Mouse (Mus musculus) liver, postnatal 0 days (tissue): ENCODE data around the gene Cic. TPM values are rescaled to one million over a fixed set of nuclear protein-coding genes. Genes with fewer than 3 reads are reported as not detected.

Experiments
- ATAC-seq: fragments of 200-750 bp; cut with Nextera tagmentation; 2 replicates; pipeline ENCODE4 v1.8.0; 2017; ENCODE audit warnings: mild to moderate bottlenecking, moderate library complexity
- DNase-seq: peaks from one replicate; pipeline ENCODE4 v3.0.0-alpha.2; 2016
- H3K27ac ChIP-seq: fragments of 300-500 bp; sonication (generic); 2 replicates; pipeline ENCODE4 v1.5.1; 2014; ENCODE audit warnings: antibody characterized with exemption, moderate library complexity, mild to moderate bottlenecking, low read depth
- H3K27me3 ChIP-seq: fragments of 300-500 bp; sonication (generic); 2 replicates; pipeline ENCODE4 v1.6.1; 2014; ENCODE audit warnings: low read length, control low read depth, mixed read lengths; ENCODE audit not compliant: insufficient read depth
- H3K36me3 ChIP-seq: fragments of 300-500 bp; sonication (generic); replicated peaks from 2 replicates; pipeline ENCODE4 v1.6.1; 2014; ENCODE audit warnings: mild to moderate bottlenecking, control low read depth, low read length, moderate library complexity, mixed read lengths; ENCODE audit not compliant: insufficient read depth
- H3K4me1 ChIP-seq: fragments of 300-500 bp; sonication (generic); 2 replicates; pipeline ENCODE4 v1.6.1; 2014; ENCODE audit warnings: antibody characterized with exemption, mild to moderate bottlenecking, control low read depth; ENCODE audit not compliant: insufficient read depth
- H3K4me2 ChIP-seq: fragments of 300-500 bp; sonication (generic); 2 replicates; pipeline ENCODE4 v1.6.1; 2014; ENCODE audit warnings: low read depth, mild to moderate bottlenecking, low read length, moderate library complexity, mixed read lengths
- H3K4me3 ChIP-seq: fragments of 300-500 bp; sonication (generic); 2 replicates; pipeline ENCODE4 v1.5.1; 2014; ENCODE audit warnings: low read depth, low read length
- H3K9ac ChIP-seq: fragments of 300-500 bp; sonication (generic); replicated peaks from 2 replicates; pipeline ENCODE4 v1.6.1; 2014; ENCODE audit warnings: mild to moderate bottlenecking, moderate library complexity
- H3K9me3 ChIP-seq: fragments of 300-500 bp; sonication (generic); 2 replicates; pipeline ENCODE4 v1.6.1; 2016; ENCODE audit warnings: mild to moderate bottlenecking, control low read depth, low read length, mixed read lengths
- CTCF ChIP-seq: sonication (generic); IDR thresholded peaks from 2 replicates; pipeline ENCODE4 v1.5.1; 2016; ENCODE audit warnings: antibody characterized with exemption, low read depth
- EP300 ChIP-seq: IDR thresholded peaks from 2 replicates; pipeline ENCODE4 v1.6.1; 2016; ENCODE audit warnings: antibody characterized with exemption, low read depth, mild to moderate bottlenecking
- WGBS: fragments of 180-500 bp; shearing (Covaris S2); extraction: QIAGEN DNeasy Blood & Tissue Kit; methylation state at CpG from one replicate; pipeline ENCODE4 v1.1.7; 2014; ENCODE audit not compliant: insufficient replicate concordance; 5-methylcytosine and 5-hydroxymethylcytosine counted together
- polyA plus RNA-seq: library from polyadenylated mRNA; unstranded; fragments of >200 nt; fragmentation: Nextera tagmentation; extraction: Ambion mirVana; gene quantifications from 2 replicates; pipeline ENCODE4 v1.2.1, GENCODE M21; 2015

Cic gene
- polyA plus RNA-seq, 1 experiment from 2014 or later, result 8.9 TPM

GRCm38 (mm10) chr7:25271651-25272444 is 4.3 kb downstream of the Cic start:
- Histone ChIP-seq H3K4me3 (no peak overlapping the region), H3K27ac (no peak overlapping the region), H3K9me3 (no peaks in the 10 kb centered on the region), H3K4me2 (no peak overlapping the region), H3K4me1 (peaks cover 48% of the 10 kb centered on the region), H3K9ac (no peak overlapping the region), H3K36me3 (peaks cover 20% of the 10 kb centered on the region), H3K27me3 (no peaks in the 10 kb centered on the region)
- no peak for ATAC-seq
- DNase-seq, result peak; percentile 15
- 95% methylated on average over 28 of the region's 30 CpGs for WGBS
- TF ChIP-seq CTCF (no peak), EP300 (no peak)

DNA sequence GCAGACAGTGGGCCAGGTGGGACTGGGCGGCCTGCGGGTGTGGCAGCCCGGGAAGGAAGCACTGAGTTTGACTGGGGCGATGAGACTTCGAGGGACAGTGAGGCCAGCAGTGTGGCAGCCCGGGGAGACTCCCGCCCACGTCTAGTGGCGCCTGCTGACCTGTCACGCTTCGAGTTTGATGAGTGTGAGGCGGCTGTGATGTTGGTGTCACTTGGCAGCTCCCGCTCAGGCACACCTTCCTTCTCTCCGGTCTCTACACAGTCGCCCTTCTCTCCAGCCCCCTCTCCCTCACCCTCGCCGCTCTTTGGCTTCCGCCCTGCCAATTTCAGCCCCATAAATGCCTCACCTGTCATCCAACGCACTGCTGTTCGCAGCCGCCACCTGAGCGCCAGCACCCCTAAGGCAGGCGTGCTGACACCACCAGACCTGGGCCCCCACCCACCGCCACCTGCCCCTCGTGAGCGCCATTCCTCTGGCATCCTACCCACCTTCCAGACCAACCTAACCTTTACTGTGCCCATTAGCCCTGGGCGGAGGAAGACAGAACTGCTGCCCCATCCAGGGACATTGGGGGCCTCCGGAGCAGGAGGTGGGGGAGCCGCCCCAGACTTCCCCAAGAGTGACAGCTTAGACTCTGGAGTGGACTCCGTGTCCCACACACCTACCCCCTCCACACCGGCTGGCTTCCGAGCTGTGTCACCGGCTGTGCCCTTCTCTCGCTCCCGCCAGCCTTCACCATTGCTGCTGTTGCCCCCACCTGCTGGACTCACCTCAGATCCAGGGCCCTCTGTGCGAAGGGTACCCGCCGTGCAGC is 5.1 kb downstream of the Cic start:
- H3K4me2 ChIP-seq, result peak overlapping the region; percentile 26; the same call in 1 of the 2 replicates
- no peaks in the 10 kb centered on the region for H3K9me3 ChIP-seq
- H3K36me3 ChIP-seq, result peaks cover 20% of the 10 kb centered on the region
- WGBS, result 92% methylated on average over 36 of the region's 38 CpGs
- DNase-seq (no peak), ATAC-seq (no peak)
- TF ChIP-seq CTCF (no peak), EP300 (no peak)
- no peak overlapping the region for H3K4me3 ChIP-seq
- no peak overlapping the region for H3K9ac ChIP-seq
- H3K4me1 ChIP-seq, result peaks cover 49% of the 10 kb centered on the region
- H3K27me3 ChIP-seq, result no peaks in the 10 kb centered on the region
- H3K27ac ChIP-seq, result no peak overlapping the region

DNA sequence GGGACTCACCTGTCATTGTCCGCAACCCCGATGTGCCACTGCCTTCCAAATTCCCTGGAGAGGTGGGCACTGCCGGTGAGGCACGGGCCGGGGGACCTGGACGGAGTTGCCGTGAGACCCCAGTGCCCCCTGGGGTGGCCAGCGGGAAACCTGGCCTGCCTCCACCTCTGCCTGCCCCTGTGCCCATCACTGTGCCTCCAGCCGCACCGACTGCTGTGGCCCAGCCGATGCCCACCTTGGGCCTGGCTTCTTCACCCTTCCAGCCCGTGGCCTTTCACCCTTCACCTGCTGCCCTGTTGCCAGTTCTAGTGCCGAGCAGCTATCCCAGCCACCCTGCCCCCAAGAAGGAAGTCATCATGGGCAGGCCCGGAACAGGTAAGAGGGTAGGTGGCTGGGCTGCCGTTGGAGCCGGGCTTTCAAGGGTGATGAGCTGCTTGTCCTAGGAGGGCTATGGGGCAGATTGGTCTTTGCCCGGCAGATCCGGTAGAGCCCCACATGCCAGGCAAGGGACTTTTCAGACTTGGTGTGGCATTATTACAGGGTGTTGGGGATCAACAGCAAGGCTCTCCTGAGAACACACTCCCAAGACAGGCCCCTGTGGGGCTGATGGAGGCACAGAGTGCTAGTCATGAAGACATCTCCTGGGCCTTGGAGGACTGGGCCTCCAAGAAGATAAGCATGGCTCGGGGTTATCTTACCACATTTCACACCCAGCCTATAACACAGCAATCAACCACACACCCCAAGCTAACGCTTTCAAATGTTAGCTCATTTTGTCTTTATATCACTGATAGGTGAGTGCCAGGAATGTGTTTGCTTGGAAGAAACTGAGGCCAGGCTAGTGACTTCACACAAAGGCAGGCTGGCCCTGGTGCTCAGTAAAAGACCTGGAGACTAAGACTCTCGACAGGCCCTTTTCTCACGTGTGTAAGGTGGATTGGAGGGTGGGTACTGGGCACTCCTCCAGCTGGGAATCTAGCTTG is 6.0 kb downstream of the Cic start:
- ATAC-seq, result peak; percentile 40
- WGBS, result 75% methylated on average over 22 of the region's 22 CpGs
- peak overlapping the region; percentile 26 for H3K4me2 ChIP-seq
- no peak overlapping the region for H3K4me3 ChIP-seq
- peaks cover 57% of the 10 kb centered on the region for H3K4me1 ChIP-seq
- peak overlapping the region; percentile 52 for H3K27ac ChIP-seq
- H3K9me3 ChIP-seq, result no peaks in the 10 kb centered on the region
- H3K27me3 ChIP-seq, result no peaks in the 10 kb centered on the region
- DNase-seq, result peak; percentile 26
- peaks cover 20% of the 10 kb centered on the region for H3K36me3 ChIP-seq
- TF ChIP-seq EP300 (peak; percentile 70), CTCF (no peak)
- peak overlapping the region; percentile 36 for H3K9ac ChIP-seq

DNA sequence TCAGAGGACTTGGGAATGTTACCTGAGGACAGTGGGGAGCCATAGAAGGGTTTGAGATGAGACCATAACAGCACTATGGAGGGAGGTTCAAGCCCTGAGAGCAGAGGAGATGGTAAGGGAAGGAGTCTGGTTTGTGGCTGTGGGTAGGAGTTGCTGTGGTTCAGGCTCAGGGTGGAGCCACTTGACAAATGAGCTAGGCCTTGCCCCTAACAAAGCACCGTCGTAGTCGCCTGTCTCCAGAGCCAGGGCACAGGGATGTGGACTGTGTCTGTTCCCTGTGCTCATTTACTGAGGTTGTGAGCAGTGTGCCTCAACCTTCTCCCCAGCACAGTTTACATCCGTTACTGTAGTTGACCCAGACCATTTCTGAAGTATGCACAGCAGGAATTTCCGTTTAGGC is 7.1 kb downstream of the Cic start:
- DNase-seq (peak; percentile 21), ATAC-seq (no peak)
- Histone ChIP-seq H3K27ac (peak overlapping the region; percentile 52), H3K4me3 (no peak overlapping the region), H3K27me3 (no peaks in the 10 kb centered on the region), H3K9ac (peak overlapping the region; percentile 36), H3K4me2 (peak overlapping the region; percentile 41), H3K9me3 (no peaks in the 10 kb centered on the region), H3K4me1 (peaks cover 52% of the 10 kb centered on the region), H3K36me3 (peaks cover 20% of the 10 kb centered on the region)
- no peak for TF ChIP-seq CTCF
- TF ChIP-seq EP300, result no peak
- WGBS, result 51% methylated on average over 5 of the region's 5 CpGs

GRCm38 (mm10) chr7:25274996-25275395 is 7.5 kb downstream of the Cic start:
- Histone ChIP-seq H3K4me3 (no peak overlapping the region), H3K9ac (peak overlapping the region; percentile 36), H3K9me3 (no peaks in the 10 kb centered on the region), H3K27ac (peak overlapping the region; percentile 52; the same call in 1 of the 2 replicates), H3K4me1 (peaks cover 52% of the 10 kb centered on the region), H3K27me3 (no peaks in the 10 kb centered on the region), H3K4me2 (peak overlapping the region; percentile 41), H3K36me3 (peaks cover 20% of the 10 kb centered on the region)
- WGBS, result 88% methylated on average over 3 of the region's 3 CpGs
- ATAC-seq (no peak), DNase-seq (no peak)
- TF ChIP-seq CTCF, result no peak
- no peak for TF ChIP-seq EP300
